Mouse (Mus musculus) heart, embryonic 14.5 days (tissue): Measurements from ENCODE around the gene Plppr1. TPM values are rescaled to one million over a fixed set of nuclear protein-coding genes. Genes with fewer than 3 reads are reported as not detected.

Source experiments
- ATAC-seq: fragments of 200-750 bp; cut with Nextera tagmentation; 2 replicates; pipeline ENCODE4 v1.8.0; 2017; ENCODE audit warnings: low read depth, moderate TSS enrichment; ENCODE audit not compliant: insufficient number of reproducible peaks, insufficient read depth, low FRiP score
- H3K27ac ChIP-seq, 2 experiments: fragments of 200-500 bp in 1 of 2; fragments of 300-500 bp in 1 of 2; sonication (generic) in 1 of 2; replicated peaks in 1 of 2; 2 replicates each; pipeline ENCODE4 v1.5.1; 2012 to 2014; ENCODE audit warnings: low read depth in 2 of 2, low read length in 2 of 2, control low read depth in 1 of 2, mild to moderate bottlenecking in 1 of 2, mixed read lengths in 1 of 2; ENCODE audit not compliant: control insufficient read depth in 1 of 2, insufficient read depth in 1 of 2
- H3K27me3 ChIP-seq: fragments of 300-500 bp; sonication (generic); 2 replicates; pipeline ENCODE4 v1.6.1; 2014; ENCODE audit warnings: mild to moderate bottlenecking, low read length, control low read depth; ENCODE audit not compliant: control insufficient read depth, insufficient read depth
- H3K36me3 ChIP-seq: fragments of 300-500 bp; sonication (generic); 2 replicates; pipeline ENCODE4 v1.6.1; 2014; ENCODE audit warnings: mild to moderate bottlenecking, control low read depth, low read length, mixed read lengths; ENCODE audit not compliant: control insufficient read depth, insufficient read depth
- H3K4me1 ChIP-seq, 2 experiments: fragments of 200-500 bp in 1 of 2; fragments of 300-500 bp in 1 of 2; sonication (generic) in 1 of 2; 2 replicates each; pipeline ENCODE4 v1.6.1; 2012 to 2014; ENCODE audit warnings: low read length in 2 of 2, control low read depth in 1 of 2, mixed read lengths in 1 of 2; ENCODE audit not compliant: control insufficient read depth in 2 of 2, insufficient read depth in 2 of 2
- H3K4me2 ChIP-seq: fragments of 300-500 bp; sonication (generic); 2 replicates; pipeline ENCODE4 v1.6.1; 2014; ENCODE audit warnings: mild to moderate bottlenecking, low read length
- H3K4me3 ChIP-seq, 2 experiments: fragments of 200-500 bp in 1 of 2; fragments of 300-500 bp in 1 of 2; sonication (generic) in 1 of 2; 2 replicates each; pipeline ENCODE4 v1.5.1; 2012 to 2014; ENCODE audit warnings: low read length in 2 of 2, mild to moderate bottlenecking in 2 of 2, control low read depth in 1 of 2, low read depth in 1 of 2, moderate library complexity in 1 of 2; ENCODE audit not compliant: control insufficient read depth in 1 of 2, insufficient read depth in 1 of 2
- H3K9ac ChIP-seq: fragments of 300-500 bp; sonication (generic); 2 replicates; pipeline ENCODE4 v1.6.1; 2014; ENCODE audit warnings: mild to moderate bottlenecking, low read length
- H3K9me3 ChIP-seq: fragments of 300-500 bp; sonication (generic); 2 replicates; pipeline ENCODE4 v1.6.1; 2016; ENCODE audit warnings: low read length, control low read depth; ENCODE audit not compliant: control insufficient read depth
- WGBS: fragments of 180-500 bp; shearing (Covaris S2); extraction: QIAGEN DNeasy Blood & Tissue Kit; methylation state at CpG from one replicate; pipeline ENCODE4 v1.1.7; 2014; 5-methylcytosine and 5-hydroxymethylcytosine counted together
- polyA plus RNA-seq: library from polyadenylated mRNA; unstranded; fragments of >200 nt; fragmentation: Nextera tagmentation; extraction: Ambion mirVana; gene quantifications from 2 replicates; pipeline ENCODE4 v1.2.1, GENCODE M21; 2014

Gene Plppr1
- 4.8 and 5.0 TPM in 2 replicates for polyA plus RNA-seq

DNA sequence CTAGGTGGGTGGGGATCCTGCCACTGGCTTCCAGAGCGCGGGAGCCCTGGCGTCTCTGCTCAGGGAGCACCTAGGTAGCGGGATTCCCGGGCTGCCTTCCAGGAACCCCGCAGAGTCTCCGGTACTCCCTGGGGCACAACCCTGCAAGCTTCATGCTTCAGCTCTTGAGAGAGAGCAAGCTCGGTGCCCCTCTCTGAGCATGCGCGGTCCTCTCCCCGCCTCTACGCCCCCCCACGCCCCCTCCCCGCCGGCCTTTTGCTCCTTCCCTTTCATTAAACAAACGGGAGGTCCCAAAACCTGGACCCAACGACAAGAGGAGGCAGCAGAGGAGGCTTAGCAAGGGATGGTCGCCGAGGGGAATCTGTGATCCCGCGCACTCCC lies at the start of gene Plppr1:
Gene Plppr1 (plus strand): TSS at position 253 of the 381 bp plus-strand sequence.
- H3K36me3 ChIP-seq, result no peaks in the 10 kb centered on the region
- H3K4me2 ChIP-seq, result peak within 1 kb of the TSS; percentile 99
- no peaks in the 10 kb centered on the region for H3K9me3 ChIP-seq
- 0 out of 2 replicates have a peak, but pooled peaks have one; percentile 9 for ATAC-seq
- H3K4me3 ChIP-seq, result peak within 1 kb of the TSS; percentile 71 to 80
- H3K9ac ChIP-seq, result peak within 1 kb of the TSS; percentile 74
- peaks cover 15 to 19% of the 10 kb centered on the region in 2 experiments for H3K4me1 ChIP-seq
- H3K27ac ChIP-seq, result 0 out of 4 replicates have a peak within 1 kb of the TSS, but pooled peaks of 1 of the 2 experiments have one; percentile 14
- WGBS, result 0% methylated on average over 20 of the region's 21 CpGs
- peaks cover 25% of the 10 kb centered on the region for H3K27me3 ChIP-seq

DNA sequence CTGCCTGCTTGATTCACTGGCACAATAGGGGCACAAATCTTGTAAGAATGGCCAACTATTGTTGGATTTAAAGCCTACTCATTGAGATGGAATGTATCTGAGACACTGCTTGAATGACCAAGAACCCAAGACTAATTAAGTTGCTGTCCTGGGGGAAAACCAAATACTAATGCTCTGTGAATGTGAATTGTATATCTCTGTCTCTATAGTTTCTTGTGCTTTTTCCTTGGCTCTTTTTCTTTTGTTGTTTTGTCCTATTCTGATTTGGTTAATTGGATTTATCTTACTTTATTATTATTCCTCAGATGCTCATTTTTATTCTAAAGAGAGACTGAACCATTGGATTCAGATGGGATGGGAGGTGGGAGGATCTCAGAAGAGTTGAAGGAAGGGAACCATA lies 42.4 kb upstream of the Plppr1 start:
- H3K9me3 ChIP-seq, result no peaks in the 10 kb centered on the region
- no peaks in the 10 kb centered on the region for H3K4me1 ChIP-seq
- ATAC-seq, result no peak
- H3K9ac ChIP-seq, result no peak overlapping the region
- H3K4me3 ChIP-seq, result no peak overlapping the region
- H3K27ac ChIP-seq, result no peak overlapping the region
- no peaks in the 10 kb centered on the region for H3K27me3 ChIP-seq
- H3K36me3 ChIP-seq, result no peaks in the 10 kb centered on the region
- H3K4me2 ChIP-seq, result no peak overlapping the region

DNA sequence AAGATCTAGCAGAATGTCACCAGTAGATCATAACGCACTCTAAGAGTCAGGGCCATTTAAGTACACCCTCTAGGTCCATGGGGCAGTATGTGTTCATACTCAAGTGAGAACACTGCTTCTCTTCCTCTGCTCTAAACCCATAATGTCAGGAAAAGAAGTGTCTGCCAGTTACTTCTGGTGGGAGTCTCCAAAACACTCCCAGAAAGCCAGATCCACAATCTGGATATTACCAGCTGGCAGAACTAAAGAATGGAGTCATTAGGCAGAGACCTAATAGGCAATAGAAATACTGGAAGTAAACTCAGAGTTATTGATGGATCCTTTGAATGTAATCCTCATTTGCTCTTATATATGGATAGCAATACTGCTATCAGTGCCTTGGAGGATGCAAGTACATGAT lies 35.9 kb upstream of the Plppr1 start:
- Histone ChIP-seq H3K9me3 (no peaks in the 10 kb centered on the region), H3K4me1 (no peaks in the 10 kb centered on the region), H3K27me3 (no peaks in the 10 kb centered on the region), H3K4me3 (no peak overlapping the region), H3K9ac (no peak overlapping the region), H3K36me3 (no peaks in the 10 kb centered on the region), H3K4me2 (no peak overlapping the region), H3K27ac (no peak overlapping the region)
- ATAC-seq, result no peak
- 85% methylated on average over 1 of the region's 1 CpGs for WGBS

DNA sequence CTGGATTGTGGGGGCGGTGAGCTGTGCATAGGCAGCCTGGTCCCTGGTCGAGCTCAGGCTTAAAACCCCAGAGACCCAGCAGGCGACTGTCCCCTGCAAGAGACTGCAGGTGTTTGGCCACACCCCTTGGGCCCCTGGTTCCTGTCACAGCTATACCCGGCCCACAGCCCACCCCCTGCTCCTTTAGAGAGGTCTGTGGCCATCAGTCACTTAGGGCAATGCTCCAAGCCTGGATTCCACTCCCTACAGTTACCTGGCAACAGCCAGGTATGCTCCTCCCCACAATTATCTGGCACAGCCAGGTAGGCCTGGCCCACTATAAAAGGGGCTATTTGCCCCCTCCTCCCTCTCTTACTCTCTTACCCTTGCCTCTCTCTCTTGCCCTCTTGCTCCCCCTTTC lies 20.8 kb upstream of the Plppr1 start:
- Histone ChIP-seq H3K36me3 (no peaks in the 10 kb centered on the region), H3K4me2 (no peak overlapping the region), H3K4me1 (peaks cover 2 to 15% of the 10 kb centered on the region in 2 experiments; a peak in 2 of 4 replicates), H3K9me3 (no peaks in the 10 kb centered on the region), H3K4me3 (no peak overlapping the region), H3K27ac (no peak overlapping the region), H3K9ac (no peak overlapping the region), H3K27me3 (no peaks in the 10 kb centered on the region)
- no peak for ATAC-seq
- WGBS, result 53% methylated on average over 4 of the region's 4 CpGs

DNA sequence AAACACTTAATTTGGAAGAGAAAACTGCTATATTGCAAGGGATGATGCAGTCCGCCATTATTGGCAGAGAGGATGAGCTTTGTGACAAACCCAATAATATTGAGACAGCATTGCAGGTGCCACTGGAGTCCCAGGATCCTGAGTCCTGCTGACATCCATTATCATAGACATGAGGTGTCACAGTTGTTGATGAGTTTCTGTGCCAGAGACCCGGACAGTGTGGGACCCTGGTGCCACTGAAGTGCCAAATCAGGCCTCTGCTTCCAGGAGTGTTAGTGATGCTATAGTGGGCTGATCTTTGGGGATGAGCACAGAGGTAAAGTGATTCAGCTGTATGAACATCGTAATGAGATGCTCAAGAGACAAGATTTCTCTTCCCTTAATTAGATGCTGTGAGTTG lies 19.2 kb upstream of the Plppr1 start:
- no peak overlapping the region for H3K4me3 ChIP-seq
- no peaks in the 10 kb centered on the region for H3K36me3 ChIP-seq
- H3K9me3 ChIP-seq, result no peaks in the 10 kb centered on the region
- peaks cover 2 to 15% of the 10 kb centered on the region in 2 experiments; a peak in 2 of 4 replicates for H3K4me1 ChIP-seq
- H3K4me2 ChIP-seq, result no peak overlapping the region
- H3K9ac ChIP-seq, result no peak overlapping the region
- H3K27me3 ChIP-seq, result no peaks in the 10 kb centered on the region
- ATAC-seq, result no peak
- no peak overlapping the region for H3K27ac ChIP-seq
- 74% methylated on average over 3 of the region's 3 CpGs for WGBS

DNA sequence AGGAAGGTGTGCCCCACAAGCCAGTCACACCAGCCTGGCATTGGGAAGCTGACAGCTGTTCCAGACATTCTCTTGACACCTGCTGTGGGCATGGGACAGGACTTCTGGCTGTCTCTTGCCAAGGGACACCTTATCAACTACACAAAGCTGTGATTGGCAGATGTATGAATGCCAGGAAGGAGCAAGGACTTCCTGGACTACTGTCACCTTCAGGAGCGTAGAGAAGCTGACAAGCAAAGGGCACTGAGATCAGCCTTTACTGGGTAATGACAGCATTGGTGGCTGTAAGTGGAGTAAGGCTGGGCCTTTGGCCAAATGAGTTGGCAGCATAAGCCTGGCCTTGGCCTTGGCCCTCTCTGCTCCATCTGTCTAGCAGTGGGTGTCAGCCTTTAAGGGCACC lies 17.4 kb upstream of the Plppr1 start:
- peak; percentile 59 for ATAC-seq
- WGBS, result 16% methylated on average over 1 of the region's 1 CpGs
- H3K27ac ChIP-seq, result peak overlapping the region; percentile 22 to 34; a peak in 3 of 4 replicates

DNA sequence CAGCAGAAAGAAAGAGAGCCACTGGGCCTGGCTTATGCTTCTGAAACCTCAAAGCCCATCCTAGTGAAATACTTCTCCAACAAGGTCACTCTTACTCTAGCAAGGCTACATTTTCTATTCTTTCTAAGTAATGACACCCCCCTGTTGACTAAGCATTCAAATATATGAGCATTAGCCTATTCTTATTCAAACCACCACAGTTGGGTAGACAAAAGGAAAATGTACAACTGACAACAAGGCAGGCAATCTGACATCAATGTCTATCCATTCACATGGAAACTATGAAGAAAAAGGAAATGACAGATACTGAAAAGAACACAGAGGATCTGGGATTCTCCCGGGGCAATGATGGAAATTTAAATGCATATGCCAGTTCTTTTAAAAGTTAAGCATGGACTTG lies 8.4 kb upstream of the Plppr1 start:
- 80% methylated on average over 1 of the region's 1 CpGs for WGBS
- H3K27ac ChIP-seq, result no peak overlapping the region
- no peak for ATAC-seq
- no peaks in the 10 kb centered on the region for H3K27me3 ChIP-seq
- H3K4me3 ChIP-seq, result no peak overlapping the region
- H3K9ac ChIP-seq, result no peak overlapping the region
- no peaks in the 10 kb centered on the region for H3K9me3 ChIP-seq
- no peaks in the 10 kb centered on the region for H3K36me3 ChIP-seq
- no peak overlapping the region for H3K4me2 ChIP-seq
- no peaks in the 10 kb centered on the region for H3K4me1 ChIP-seq

More for the DNA sequence above, 17.4 kb upstream of the Plppr1 start:
- no peaks in the 10 kb centered on the region for H3K36me3 ChIP-seq
- H3K4me3 ChIP-seq, result no peak overlapping the region
- H3K4me2 ChIP-seq, result no peak overlapping the region
- peaks cover 2 to 15% of the 10 kb centered on the region in 2 experiments; a peak in 2 of 4 replicates for H3K4me1 ChIP-seq
- H3K27me3 ChIP-seq, result no peaks in the 10 kb centered on the region
- no peaks in the 10 kb centered on the region for H3K9me3 ChIP-seq
- H3K9ac ChIP-seq, result no peak overlapping the region

DNA sequence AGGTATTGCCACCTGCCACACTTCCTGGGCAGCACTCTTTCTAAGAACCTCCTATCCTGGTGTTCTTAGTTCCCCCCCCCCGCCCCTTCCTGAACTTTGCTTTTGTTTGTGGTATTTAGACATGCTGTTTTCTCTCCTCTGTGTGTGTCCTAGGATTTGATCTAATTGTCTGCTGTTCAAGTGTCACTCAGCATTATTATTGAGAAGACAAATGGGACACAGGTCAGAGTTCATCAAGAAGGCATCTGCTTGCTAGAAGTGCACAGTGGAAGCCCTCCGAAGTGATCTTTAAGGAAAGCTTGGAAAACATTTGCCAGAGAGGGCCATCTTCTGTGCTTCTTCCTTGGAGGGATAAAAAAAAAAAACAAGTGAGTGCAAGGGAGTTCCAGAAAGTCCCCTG lies 1.2 kb upstream of the Plppr1 start:
- H3K36me3 ChIP-seq, result no peaks in the 10 kb centered on the region
- no peak for ATAC-seq
- H3K9me3 ChIP-seq, result no peaks in the 10 kb centered on the region
- WGBS, result 68% methylated on average over 2 of the region's 2 CpGs
- H3K4me1 ChIP-seq, result peaks cover 15 to 19% of the 10 kb centered on the region in 2 experiments
- no peak overlapping the region for H3K4me2 ChIP-seq
- H3K27ac ChIP-seq, result no peak overlapping the region
- H3K4me3 ChIP-seq, result no peak overlapping the region
- no peak overlapping the region for H3K9ac ChIP-seq
- H3K27me3 ChIP-seq, result peaks cover 25% of the 10 kb centered on the region
